Mouse (Mus musculus) C2C12 (cell line): Measurements from ENCODE around the gene Resp18.

Experiments
- CEBPB ChIP-seq: IDR thresholded peaks from one replicate; pipeline ENCODE4 v1.6.1; 2011; ENCODE audit warnings: low read depth, mild to moderate bottlenecking, control low read depth, moderate library complexity
- CTCF ChIP-seq: IDR thresholded peaks from one replicate; pipeline ENCODE4 v1.5.1; 2011; ENCODE audit not compliant: control insufficient read depth, insufficient read depth, insufficient read length
- FOSL1 ChIP-seq: IDR thresholded peaks from one replicate; pipeline ENCODE4 v1.8.0; 2011; ENCODE audit warnings: mild to moderate bottlenecking, low read length; ENCODE audit not compliant: poor library complexity, insufficient read depth, severe bottlenecking
- MYOD1 ChIP-seq: IDR thresholded peaks from one replicate; pipeline ENCODE4 v1.6.1; 2011; ENCODE audit warnings: low read depth; ENCODE audit not compliant: control insufficient read depth, insufficient read length
- MYOG ChIP-seq: IDR thresholded peaks from one replicate; pipeline ENCODE4 v1.6.1; 2011; ENCODE audit not compliant: control insufficient read depth, insufficient read length; ENCODE audit errors: extremely low read depth

GRCm38 (mm10) chr1:75278228-75278627 lies at the start of gene Resp18:
- TF ChIP-seq CTCF (no peak), CEBPB (no peak), MYOG (no peak), MYOD1 (no peak), FOSL1 (no peak)
